Mouse (Mus musculus): ENCODE measurements around the gene Plch2. TPM values are rescaled to one million over a fixed set of nuclear protein-coding genes. Genes with fewer than 3 reads are reported as not detected.
A peak's percentile ranks its signal among the peaks of the same experiment; 100 is the strongest.

The Plch2 gene
- polyA plus RNA-seq, 1 experiment from 2014 or later: 4.2 TPM

DNA sequence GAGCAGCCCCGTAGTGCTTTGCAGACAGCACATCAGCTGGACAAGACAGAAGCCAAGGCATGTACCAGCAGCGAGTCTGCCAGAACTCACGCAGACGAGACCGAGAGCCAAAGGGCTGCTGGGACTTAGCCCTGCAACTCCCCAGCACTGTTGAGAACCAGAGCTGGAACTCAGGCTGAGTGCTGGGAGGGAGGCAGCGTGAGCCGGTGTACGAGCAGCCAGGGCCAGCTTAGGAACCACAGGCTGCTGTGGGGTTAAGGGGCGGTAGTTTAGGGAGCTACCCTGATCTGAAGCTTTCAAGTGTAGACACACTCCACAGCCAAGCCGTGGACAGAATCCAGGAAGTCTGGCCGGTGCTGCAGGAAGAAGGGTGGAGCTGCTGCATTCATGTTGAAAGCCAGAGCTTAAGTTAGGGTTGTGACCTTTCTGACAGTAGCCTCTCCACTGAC lies 82.4 kb downstream of the Plch2 start:
- ATAC-seq (ENCODE audit: low FRiP score): no peak
- Histone ChIP-seq H3K27me3 (no peaks in the 10 kb centered on the region), H3K4me2 (no peak overlapping the region), H3K9ac (no peak overlapping the region), H3K27ac (no peak overlapping the region), H3K4me1 (no peaks in the 10 kb centered on the region), H3K9me3 (no peaks in the 10 kb centered on the region), H3K36me3 (replicated peaks) (peaks cover 100% of the 10 kb centered on the region), H3K4me3 (replicated peaks) (no peak overlapping the region)
- 93% methylated on average over 11 of the region's 11 CpGs for WGBS

DNA sequence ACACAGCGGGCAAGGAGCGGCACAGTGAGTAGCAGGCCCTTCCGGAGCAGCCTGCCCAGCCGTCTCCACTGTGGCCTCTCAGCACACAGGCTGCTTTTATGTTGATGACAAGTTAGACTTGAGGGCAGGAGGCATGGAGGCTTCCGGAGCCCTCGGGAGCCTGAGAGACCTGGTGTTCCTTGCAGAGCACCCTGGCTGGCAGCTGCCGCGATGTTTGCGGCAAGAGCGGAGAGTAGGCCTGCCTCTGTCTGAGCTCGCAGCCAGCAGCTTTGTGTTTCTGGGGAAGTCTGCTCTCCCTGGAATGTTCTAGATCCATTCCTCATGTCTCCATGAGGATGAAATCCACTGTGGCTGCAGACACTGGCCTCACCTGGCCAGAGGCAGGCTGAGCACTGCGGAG lies 84.0 kb downstream of the Plch2 start:
- H3K27me3 ChIP-seq: no peaks in the 10 kb centered on the region
- H3K4me1 ChIP-seq: peaks cover 4% of the 10 kb centered on the region; the same call in 1 of the 2 replicates
- no peak overlapping the region for H3K4me2 ChIP-seq
- WGBS: 93% methylated on average over 12 of the region's 12 CpGs
- H3K36me3 ChIP-seq (replicated peaks): peaks cover 87% of the 10 kb centered on the region
- no peak overlapping the region for H3K27ac ChIP-seq
- H3K9ac ChIP-seq: no peak overlapping the region
- ATAC-seq (ENCODE audit: low FRiP score): no peak
- H3K9me3 ChIP-seq: no peaks in the 10 kb centered on the region
- no peak overlapping the region for H3K4me3 ChIP-seq (replicated peaks)

DNA sequence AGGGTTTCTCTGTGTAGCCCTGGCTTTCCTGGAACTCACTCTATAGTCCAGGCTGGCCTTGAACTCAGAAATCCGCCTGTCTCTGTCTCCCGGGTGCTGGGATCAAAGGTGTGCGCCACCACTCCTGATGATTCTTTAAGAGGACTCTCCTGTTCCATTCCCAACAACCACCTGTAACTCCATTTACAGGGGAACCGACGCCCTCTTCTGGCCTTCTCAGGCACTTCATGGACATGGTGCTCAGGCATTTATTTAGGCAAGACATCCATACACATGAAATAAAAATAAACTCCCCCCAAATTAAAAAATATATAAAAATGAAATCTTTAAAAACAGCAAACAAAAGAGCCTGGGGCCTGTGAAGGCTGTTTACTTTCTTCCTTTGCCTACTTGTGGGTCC lies 89.4 kb downstream of the Plch2 start:
- H3K4me2 ChIP-seq: no peak overlapping the region
- H3K9me3 ChIP-seq: no peaks in the 10 kb centered on the region
- no peak overlapping the region for H3K27ac ChIP-seq
- H3K27me3 ChIP-seq: peaks cover 5% of the 10 kb centered on the region; the same call in 1 of the 2 replicates
- no peak overlapping the region for H3K4me3 ChIP-seq (replicated peaks)
- H3K9ac ChIP-seq: no peak overlapping the region
- H3K36me3 ChIP-seq (replicated peaks): peaks cover 47% of the 10 kb centered on the region
- no peak for ATAC-seq (ENCODE audit: low FRiP score)
- 52% methylated on average over 5 of the region's 5 CpGs for WGBS
- peaks cover 40% of the 10 kb centered on the region for H3K4me1 ChIP-seq

DNA sequence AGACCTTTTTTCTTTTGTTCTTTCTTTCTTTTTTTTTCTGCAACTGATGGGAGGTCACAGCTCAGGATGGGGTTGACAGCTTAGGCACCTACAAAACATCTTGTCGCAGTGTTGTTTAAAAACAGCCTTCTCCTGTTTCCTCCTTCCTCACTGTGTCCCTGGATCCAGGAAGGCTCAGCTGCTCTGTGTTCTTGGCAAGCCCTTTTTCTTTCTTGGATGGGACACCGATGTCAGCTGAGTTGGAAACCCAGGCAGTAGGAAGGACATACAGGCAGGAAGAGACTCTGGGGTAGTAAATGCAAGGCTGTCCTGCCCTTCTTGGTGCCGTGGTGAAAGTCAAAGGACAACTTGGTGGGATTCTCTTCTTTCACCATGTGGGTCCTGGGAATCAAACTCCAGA lies 90.7 kb downstream of the Plch2 start:
- H3K4me3 ChIP-seq (replicated peaks): peak overlapping the region; percentile 77; the same call in 1 of the 2 replicates
- peaks cover 49% of the 10 kb centered on the region for H3K4me1 ChIP-seq
- peak overlapping the region; percentile 89 for H3K9ac ChIP-seq
- peak overlapping the region; percentile 81 for H3K4me2 ChIP-seq
- peaks cover 8% of the 10 kb centered on the region; the same call in 1 of the 2 replicates for H3K27me3 ChIP-seq
- WGBS: 78% methylated on average over 3 of the region's 3 CpGs
- H3K9me3 ChIP-seq: no peaks in the 10 kb centered on the region
- H3K36me3 ChIP-seq (replicated peaks): peaks cover 37% of the 10 kb centered on the region
- no peak overlapping the region; the same call in 1 of the 2 replicates for H3K27ac ChIP-seq
- ATAC-seq (ENCODE audit: low FRiP score): no peak

DNA sequence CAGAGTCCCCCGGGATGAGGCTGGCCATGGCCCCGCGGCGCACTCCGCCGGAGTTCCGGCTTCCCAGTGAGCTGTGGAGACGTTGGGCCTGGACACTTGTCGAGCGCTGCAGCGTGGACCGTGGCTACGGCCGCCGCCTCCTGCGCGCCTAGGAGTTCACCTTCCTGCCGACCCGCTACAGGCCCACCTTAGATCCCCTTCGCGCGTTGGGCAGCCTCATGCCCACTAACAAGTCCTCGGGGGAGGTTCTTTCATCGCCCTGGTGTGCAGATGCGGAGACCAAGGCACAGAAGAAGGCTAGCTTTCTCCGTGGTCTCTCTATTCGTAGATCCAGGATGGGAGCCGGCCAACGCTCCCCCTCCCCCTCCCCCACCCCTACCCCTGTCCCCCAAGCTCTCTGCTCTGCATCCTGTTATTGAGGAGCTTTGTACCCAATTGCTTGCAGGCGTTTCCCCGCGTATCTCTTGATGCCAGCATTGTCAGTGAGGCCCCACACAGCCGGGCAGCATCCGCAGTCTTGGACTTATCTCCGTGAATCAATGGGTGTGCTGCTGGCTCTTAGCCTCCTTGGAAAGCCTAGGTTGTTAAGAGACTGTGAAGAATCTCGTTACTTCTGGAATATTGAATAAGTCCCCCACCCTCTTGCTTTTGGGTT lies 91.9 kb downstream of the Plch2 start:
- Histone ChIP-seq H3K9me3 (no peaks in the 10 kb centered on the region), H3K4me3 (replicated peaks) (peak overlapping the region; percentile 77), H3K4me2 (peak overlapping the region; percentile 81), H3K36me3 (replicated peaks) (peaks cover 26% of the 10 kb centered on the region), H3K9ac (peak overlapping the region; percentile 89), H3K4me1 (peaks cover 58% of the 10 kb centered on the region), H3K27me3 (peaks cover 13% of the 10 kb centered on the region), H3K27ac (peak overlapping the region; percentile 99)
- no peak for ATAC-seq (ENCODE audit: low FRiP score)
- WGBS: under 1% methylated on average over 36 of the region's 36 CpGs

DNA sequence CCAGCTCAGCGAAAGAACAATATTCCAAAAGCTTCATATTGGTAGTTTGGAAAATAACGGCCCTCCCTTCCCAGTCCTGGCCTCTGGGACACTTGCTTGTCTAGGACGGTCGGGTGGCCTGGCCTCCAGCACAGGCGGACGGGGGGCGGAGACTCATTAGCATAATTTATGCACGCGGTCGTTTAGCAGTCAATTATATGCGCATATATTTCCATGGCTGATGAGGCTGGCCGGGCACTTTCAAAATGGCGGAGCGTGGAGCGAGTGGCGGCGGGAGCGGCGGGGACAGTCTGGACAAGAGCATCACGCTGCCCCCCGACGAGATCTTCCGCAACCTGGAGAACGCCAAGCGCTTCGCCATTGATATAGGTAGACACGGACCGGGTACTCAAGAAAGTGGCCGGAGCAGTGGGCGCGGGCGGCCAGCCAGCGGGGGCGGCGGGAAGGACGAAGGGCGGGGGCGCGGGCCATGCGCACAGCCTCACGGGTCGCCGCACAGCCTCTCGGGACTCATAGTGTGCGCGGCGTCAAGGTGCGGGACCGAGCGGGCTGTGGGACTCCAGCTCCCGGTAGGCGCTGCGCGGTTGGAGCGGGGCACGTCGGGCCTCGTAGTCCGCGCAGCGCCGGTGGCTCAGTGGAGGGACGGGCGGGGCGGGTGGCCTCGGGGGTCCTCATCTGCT lies 92.5 kb downstream of the Plch2 start, which contains the start of gene Pank4:
TSS of gene Pank4 (plus strand) at position 223 of the 680 bp plus-strand sequence.
- peaks cover 64% of the 10 kb centered on the region for H3K4me1 ChIP-seq
- H3K9me3 ChIP-seq: no peaks in the 10 kb centered on the region
- H3K36me3 ChIP-seq (replicated peaks): peaks cover 19% of the 10 kb centered on the region
- H3K4me3 ChIP-seq (replicated peaks): peak within 1 kb of the TSS; percentile 77
- H3K27me3 ChIP-seq: peaks cover 19% of the 10 kb centered on the region
- H3K4me2 ChIP-seq: peak within 1 kb of the TSS; percentile 81
- under 1% methylated on average over 61 of the region's 66 CpGs for WGBS
- peak within 1 kb of the TSS; percentile 98 for H3K9ac ChIP-seq
- peak; percentile 86 for ATAC-seq (ENCODE audit: low FRiP score)
- peak within 1 kb of the TSS; percentile 99 for H3K27ac ChIP-seq

DNA sequence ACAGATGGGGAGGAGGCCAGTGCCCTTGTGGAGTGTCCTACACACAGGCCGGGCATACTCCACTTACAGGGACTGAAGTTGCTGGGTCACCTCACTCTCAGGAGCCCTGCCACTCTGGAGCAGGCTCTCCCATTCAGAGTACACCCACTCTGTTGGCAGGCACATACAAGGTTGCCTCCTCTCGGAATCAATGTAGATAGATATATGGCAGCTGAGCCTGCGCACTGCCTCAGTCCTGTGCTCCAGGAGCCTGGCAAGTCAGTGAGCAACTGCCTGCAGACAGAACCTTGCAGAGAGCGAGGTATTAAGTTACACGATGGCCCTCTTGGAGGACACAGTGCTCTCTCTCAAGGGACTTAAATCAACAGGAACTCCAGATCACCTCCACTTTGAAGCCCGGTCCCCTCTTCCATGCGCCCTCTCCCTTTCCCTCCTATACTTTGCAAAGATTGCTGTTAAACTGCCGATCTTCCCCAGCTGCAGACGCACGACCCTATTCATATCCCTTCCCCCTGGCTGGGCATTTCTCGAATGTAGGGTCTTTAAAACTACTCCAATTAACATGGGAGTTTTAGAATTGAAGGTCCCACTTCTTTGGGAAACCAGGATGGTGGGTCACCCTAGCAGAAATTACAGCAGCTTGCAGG lies 93.3 kb downstream of the Plch2 start:
- H3K27me3 ChIP-seq: peaks cover 26% of the 10 kb centered on the region
- peaks cover 17% of the 10 kb centered on the region; the same call in 1 of the 2 replicates for H3K36me3 ChIP-seq (replicated peaks)
- H3K9ac ChIP-seq: peak overlapping the region; percentile 98
- H3K27ac ChIP-seq: peak overlapping the region; percentile 99
- H3K9me3 ChIP-seq: no peaks in the 10 kb centered on the region
- 0 out of 2 replicates have a peak, but pooled peaks have one; percentile 1 for ATAC-seq (ENCODE audit: low FRiP score)
- WGBS: 9% methylated on average over 11 of the region's 11 CpGs
- H3K4me2 ChIP-seq: peak overlapping the region; percentile 81
- peak overlapping the region; percentile 77 for H3K4me3 ChIP-seq (replicated peaks)
- H3K4me1 ChIP-seq: peaks cover 70% of the 10 kb centered on the region

DNA sequence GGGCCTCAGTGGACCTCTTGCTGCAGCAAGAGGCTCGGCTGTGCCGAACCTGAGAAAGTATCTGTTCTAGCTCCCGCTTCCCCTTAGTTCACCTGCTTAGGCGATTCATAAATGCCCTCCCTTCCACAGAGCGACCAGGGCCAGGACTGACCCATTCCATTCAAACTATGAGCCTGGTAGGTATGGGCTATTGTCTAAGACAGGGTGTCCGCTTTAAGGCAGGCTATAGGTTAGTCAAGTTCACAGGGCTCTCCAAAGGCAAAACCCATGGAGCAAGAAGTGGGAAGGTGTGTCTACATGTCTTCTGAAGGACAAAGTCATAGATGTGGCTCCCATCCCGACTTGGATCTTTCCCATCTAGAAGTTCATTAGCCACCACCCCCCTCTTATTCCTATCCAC lies 93.9 kb downstream of the Plch2 start:
- no peak for ATAC-seq (ENCODE audit: low FRiP score)
- Histone ChIP-seq H3K9ac (peak overlapping the region; percentile 98), H3K27ac (peak overlapping the region; percentile 99), H3K4me3 (replicated peaks) (peak overlapping the region; percentile 77), H3K4me1 (peaks cover 74% of the 10 kb centered on the region), H3K9me3 (no peaks in the 10 kb centered on the region), H3K27me3 (peaks cover 27% of the 10 kb centered on the region), H3K36me3 (replicated peaks) (peaks cover 17% of the 10 kb centered on the region; the same call in 1 of the 2 replicates), H3K4me2 (peak overlapping the region; percentile 81)
- 29% methylated on average over 7 of the region's 7 CpGs for WGBS

DNA sequence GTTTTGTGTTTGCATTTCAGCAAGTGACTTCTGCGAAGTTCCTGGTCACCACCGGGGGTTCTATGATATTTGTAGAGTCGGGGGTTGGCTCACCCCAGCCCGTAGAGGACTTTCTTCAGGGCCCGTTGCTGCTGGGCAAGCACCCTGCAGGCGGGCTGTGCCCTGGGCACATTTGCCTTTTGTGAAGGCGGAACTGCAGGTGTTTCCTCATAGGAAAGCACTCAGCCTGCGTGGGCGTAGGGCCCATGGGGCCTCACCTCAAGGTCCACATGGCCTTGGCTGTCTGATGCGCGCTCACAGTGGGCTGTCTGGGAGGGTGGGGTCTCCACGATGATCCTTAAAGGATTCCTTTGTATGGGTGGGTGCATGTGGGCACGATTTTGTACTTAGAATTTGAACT lies 94.7 kb downstream of the Plch2 start:
- WGBS: 1% methylated on average over 13 of the region's 13 CpGs
- Histone ChIP-seq H3K4me1 (peaks cover 82% of the 10 kb centered on the region), H3K4me3 (replicated peaks) (peak overlapping the region; percentile 77), H3K36me3 (replicated peaks) (peaks cover 17% of the 10 kb centered on the region; the same call in 1 of the 2 replicates), H3K27ac (peak overlapping the region; percentile 99), H3K4me2 (peak overlapping the region; percentile 81), H3K9ac (peak overlapping the region; percentile 98), H3K9me3 (no peaks in the 10 kb centered on the region), H3K27me3 (peaks cover 34% of the 10 kb centered on the region)
- ATAC-seq (ENCODE audit: low FRiP score): no peak

DNA sequence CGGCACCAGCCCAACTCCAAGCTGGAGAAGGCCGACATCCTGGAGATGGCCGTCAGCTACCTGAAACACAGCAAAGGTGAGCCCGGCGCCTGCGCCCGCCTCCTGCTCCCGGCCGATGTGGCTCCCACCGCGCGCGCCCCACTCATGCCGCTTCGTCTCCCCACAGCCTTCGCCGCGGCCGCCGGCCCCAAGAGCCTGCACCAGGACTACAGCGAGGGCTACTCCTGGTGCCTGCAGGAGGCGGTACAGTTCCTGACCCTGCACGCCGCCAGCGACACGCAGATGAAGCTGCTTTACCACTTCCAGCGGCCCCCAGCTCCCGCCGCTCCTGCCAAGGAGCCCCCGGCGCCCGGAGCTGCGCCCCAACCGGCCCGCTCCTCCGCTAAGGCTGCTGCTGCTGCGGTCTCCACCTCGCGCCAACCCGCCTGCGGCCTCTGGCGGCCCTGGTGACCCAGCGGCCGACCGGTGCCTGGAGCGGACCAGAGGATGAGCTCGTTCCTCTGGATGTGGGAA lies 95.3 kb downstream of the Plch2 start:
- no peak for ATAC-seq (ENCODE audit: low FRiP score)
- peaks cover 39% of the 10 kb centered on the region for H3K27me3 ChIP-seq
- H3K27ac ChIP-seq: peak overlapping the region; percentile 99
- H3K4me2 ChIP-seq: peak overlapping the region; percentile 81
- H3K9me3 ChIP-seq: no peaks in the 10 kb centered on the region
- H3K9ac ChIP-seq: peak overlapping the region; percentile 98
- peaks cover 81% of the 10 kb centered on the region for H3K4me1 ChIP-seq
- under 1% methylated on average over 47 of the region's 47 CpGs for WGBS
- peaks cover 14% of the 10 kb centered on the region; the same call in 1 of the 2 replicates for H3K36me3 ChIP-seq (replicated peaks)
- peak overlapping the region; percentile 77 for H3K4me3 ChIP-seq (replicated peaks)

DNA sequence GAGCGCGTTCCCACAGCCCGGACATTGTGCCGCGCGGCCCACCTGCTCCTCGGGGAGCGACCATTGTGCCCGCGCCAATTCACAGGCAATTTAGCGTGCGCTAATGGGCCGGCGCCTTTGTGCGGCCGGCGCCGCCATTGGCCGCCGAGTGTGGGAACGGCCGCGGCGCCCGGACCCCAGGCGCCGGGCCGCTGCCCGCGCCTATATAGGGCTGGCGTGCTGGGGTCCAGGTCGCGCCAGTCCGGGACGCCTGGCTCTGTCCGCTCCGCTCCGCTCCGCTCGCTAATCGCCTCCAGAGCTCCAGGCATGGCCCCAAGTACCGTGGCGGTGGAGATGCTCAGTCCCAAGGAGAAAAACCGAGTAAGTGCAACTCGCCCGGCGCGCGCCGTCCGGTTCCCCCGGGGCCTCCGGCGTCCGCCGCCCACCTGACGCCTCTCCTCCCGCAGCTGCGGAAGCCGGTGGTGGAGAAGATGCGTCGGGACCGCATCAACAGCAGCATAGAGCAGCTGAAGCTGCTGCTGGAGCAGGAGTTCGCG lies 95.8 kb downstream of the Plch2 start, which contains the start of gene Hes5:
TSS of gene Hes5 (plus strand) at position 234 of the 536 bp plus-strand sequence.
- H3K36me3 ChIP-seq (replicated peaks): 0 out of 2 replicates have a peak, but pooled peaks cover 9% of the 10 kb centered on the region
- H3K9me3 ChIP-seq: no peaks in the 10 kb centered on the region
- peak within 1 kb of the TSS; percentile 99 for H3K27ac ChIP-seq
- H3K9ac ChIP-seq: peak within 1 kb of the TSS; percentile 98
- peaks cover 79% of the 10 kb centered on the region for H3K4me1 ChIP-seq
- H3K4me2 ChIP-seq: peak within 1 kb of the TSS; percentile 81
- under 1% methylated on average over 65 of the region's 65 CpGs for WGBS
- ATAC-seq (ENCODE audit: low FRiP score): peak; percentile 72
- H3K27me3 ChIP-seq: peaks cover 44% of the 10 kb centered on the region
- H3K4me3 ChIP-seq (replicated peaks): peak within 1 kb of the TSS; percentile 77
